Mouse (Mus musculus) embryo, embryonic 11.5 days (tissue): ENCODE data around the gene Ankrd34a.
"Not testable (repeated sequence)": the region's sequence is repeated elsewhere in the genome, so short reads cannot be mapped to it uniquely, and the experiment has no call there.

Experiments used
- DNase-seq: peaks from one replicate; pipeline ENCODE4 v3.0.0-alpha.2; 2012; ENCODE audit warnings: low read depth, low spot score

Gene Ankrd34a

DNA sequence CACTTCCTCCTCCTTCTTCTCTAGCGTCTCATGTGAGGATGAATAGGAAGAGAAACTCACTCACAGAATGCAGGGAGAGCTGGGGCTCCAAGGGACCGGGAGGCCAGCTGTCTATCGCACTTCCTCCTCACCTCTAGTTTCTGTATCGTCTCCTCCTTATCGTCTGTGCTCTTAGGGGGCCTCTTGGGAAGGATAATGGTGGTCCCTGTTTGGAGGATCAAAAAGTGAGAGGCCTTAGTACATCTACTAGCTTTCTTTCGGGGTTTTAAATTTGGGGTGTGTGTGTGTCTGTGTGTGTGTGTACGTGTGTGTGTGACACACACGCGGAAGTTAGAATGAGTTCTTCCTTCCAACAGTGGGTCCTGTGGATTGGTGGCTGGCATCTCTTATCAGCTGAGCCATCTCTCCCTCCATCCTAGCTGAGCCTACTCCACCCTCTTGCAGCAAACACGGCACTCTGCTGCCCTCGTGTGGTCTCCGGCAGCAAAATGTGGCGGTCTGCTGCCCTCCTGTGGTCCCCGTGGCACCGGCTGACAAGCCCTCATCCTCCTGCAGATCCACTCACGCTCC, 16.5 kb upstream of the Ankrd34a start:
- peak; percentile 85 for DNase-seq

DNA sequence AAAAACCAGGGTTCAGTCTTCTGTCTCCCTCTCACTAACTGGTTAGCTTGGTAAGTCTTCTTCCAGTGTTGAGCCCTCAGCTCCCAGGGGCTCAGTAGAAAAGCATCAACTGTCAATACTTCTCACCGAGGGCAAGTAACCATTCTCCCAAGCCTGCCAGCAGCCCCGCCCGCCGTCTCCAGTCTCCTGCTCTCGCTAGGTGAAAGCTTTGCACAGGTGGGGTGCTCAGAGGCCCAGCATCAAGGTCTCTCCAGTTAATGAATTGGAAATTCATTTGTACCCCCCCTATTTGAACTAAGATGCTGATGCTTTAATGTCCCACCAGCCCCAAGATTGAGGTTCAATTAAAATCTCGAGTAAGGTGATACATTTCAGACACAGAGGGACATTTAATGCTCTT, 15.3 kb upstream of the Ankrd34a start:
- DNase-seq = no peak

GRCm38 (mm10) chr3:96581771-96582515, 14.5 kb upstream of the Ankrd34a start:
- no peak for DNase-seq

DNA sequence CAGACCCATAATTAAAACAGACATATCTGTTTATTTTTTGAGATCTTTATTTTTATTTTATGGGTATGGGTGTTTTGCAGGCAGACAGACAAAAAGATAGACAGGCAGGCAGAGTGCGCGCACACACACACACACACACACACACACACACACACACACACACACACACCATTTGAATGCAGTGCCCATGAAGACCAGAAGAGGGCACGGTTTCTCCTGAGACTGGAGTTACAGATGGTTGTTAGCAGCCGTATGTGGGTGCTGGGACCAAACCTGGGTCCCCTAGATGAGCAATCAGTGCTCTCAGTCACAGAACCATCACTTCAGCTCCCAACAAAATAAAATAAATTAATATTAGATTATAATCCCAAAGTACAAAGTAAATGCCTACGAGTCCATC, 13.1 kb upstream of the Ankrd34a start:
- no peak for DNase-seq

DNA sequence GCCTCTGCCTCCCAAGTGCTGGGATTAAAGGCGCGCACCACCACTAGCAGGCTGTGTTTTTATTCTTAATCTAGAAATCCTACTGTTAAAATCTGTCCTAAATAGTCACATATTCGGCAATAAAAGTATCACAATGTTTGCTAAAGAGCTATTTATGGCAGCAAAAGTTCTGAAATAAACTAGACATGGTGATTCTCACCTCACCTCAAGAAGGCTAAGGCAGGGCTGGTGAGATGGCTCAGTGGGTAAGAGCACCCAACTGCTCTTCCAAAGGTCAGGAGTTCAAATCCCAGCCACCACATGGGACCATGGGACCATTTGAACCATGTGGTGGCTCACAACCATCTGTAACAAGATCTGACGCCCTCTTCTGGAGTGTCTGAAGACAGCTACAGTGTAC, 5.8 kb upstream of the Ankrd34a start:
- no peak for DNase-seq

- DNase-seq = no peak
Observed at GRCm38 (mm10) chr3:96593374-96593773, 3.1 kb upstream of the Ankrd34a start.

GRCm38 (mm10) chr3:96593790-96594560, 2.5 kb upstream of the Ankrd34a start, which contains the start of gene Polr3gl:
Gene Polr3gl (minus strand): TSS chr3:96594181.
- peak; percentile 83 for DNase-seq

GRCm38 (mm10) chr3:96594851-96595250, 1.6 kb upstream of the Ankrd34a start:
- DNase-seq = no peak

DNA sequence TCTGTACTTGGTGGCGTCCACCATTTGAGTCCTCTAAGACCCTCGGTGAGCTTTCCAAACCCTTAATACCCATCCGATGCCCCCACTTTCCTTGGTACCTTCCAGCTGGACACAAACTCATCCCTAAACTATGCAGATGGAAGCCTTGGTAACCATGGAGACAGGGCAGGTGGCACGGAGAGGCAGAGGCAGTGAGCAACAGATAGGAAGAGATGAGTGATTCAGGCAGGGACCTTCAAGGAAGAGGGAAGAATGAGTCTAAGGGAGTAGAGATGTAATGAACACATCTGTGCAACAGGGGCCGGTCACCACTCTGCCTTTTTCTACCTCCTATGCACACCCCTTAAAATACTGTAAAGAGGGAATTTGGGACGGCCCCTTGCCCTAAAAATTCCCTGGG, 775 bp upstream of the Ankrd34a start:
- no peak for DNase-seq

- DNase-seq = no peak
Observed at GRCm38 (mm10) chr3:96596855-96597254, 419 bp downstream of the Ankrd34a start.

- DNase-seq = no peak
Observed at GRCm38 (mm10) chr3:96597435-96597891, 1.0 kb downstream of the Ankrd34a start.

DNA sequence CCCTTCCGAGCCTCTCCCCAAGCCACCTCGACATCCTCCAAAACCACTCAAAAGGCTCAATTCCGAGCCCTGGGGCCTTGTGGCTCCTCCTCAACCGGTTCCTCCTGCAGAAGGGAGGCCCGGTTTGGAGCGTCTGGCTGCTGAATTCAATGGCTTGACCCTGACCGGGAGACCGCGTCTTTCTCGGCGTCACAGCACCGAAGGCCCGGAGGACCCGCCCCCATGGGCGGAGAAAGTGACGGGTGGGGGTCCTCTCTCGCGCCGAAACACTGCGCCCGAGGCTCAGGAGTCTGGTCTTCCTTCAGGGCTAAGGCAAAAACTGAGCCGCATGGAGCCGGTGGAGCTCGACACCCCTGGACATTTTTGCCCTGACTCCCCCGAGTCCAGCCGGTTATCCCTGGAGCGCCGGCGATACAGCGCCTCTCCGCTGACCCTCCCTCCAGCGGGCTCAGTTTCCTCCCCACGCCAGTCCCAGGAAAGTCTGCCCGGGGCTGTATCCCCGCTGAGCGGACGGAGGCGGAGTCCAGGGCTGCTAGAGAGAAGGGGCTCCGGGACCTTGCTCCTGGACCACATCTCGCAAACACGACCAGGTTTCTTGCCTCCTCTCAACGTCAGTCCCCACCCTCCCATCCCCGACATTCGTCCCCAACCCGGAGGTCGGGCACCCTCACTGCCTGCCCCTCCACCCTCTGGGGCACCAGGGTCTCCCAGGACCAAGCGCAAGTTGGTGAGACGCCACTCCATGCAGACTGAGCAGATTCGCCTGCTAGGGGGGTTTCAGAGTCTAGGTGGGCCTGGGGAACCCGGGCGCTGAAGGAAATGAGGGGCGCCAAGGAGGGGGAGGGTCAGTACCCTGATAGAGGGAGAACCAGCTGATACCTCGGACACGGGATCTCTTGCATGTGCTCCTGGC, 2.0 kb downstream of the Ankrd34a start:
- DNase-seq = no peak

- DNase-seq = no peak
Observed at GRCm38 (mm10) chr3:96599069-96599393, 2.6 kb downstream of the Ankrd34a start.

DNA sequence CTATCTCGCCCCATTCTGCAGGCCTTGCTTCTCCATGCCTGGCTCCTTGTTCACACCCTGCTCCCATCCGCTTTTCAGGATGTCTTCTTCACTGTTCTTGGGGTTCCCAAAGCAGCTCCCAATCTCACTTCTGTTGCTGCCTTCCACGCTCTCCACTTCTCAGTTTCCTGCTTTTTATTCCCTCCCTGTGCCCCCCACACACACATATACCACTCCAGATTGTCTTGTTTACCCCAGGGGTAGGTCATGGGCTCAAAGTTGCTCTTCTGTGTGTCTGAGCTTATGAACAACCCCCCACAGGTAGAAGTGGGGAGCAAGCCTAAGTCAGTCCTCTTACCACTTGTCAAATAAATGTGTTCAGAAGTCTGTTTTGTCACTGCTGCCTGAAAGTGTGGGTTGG, 3.0 kb downstream of the Ankrd34a start:
- DNase-seq = no peak

DNA sequence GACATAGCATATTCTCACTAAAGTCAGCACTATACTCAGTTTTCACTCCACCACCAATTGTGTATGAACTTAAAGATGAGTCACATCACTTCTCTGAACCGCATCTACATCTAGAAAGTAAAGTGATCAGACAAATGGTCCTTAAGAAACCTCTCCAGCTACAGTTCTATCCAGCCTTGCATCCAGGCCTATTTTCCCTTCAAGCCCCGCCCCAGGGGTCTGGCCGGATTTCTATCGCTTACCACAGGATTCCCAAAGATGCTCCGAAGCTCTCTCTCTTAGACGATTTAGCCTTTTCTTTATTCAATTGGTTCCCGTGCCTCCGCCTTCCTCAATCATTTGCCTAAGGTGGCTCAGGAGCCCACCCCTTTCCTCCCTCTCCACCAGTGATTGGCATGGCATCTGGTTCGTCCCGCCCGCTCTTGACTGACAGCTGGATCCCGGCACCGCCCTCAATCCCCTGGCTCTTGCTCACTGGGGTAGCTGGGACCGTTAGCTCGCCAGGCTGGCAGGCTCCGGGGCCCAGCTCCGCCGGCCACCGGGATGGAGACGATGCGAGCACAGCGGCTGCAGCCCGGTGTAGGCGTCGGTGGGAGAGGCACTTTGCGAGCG, 4.3 kb downstream of the Ankrd34a start, which contains the start of gene Lix1l:
Gene Lix1l, plus strand, starts transcription at position 511 of the 612 bp plus-strand sequence.
- DNase-seq = peak; percentile 92

GRCm38 (mm10) chr3:96601251-96601787, 4.9 kb downstream of the Ankrd34a start:
- no peak for DNase-seq

GRCm38 (mm10) chr3:96601941-96602703, 5.7 kb downstream of the Ankrd34a start:
- DNase-seq = no peak

DNA sequence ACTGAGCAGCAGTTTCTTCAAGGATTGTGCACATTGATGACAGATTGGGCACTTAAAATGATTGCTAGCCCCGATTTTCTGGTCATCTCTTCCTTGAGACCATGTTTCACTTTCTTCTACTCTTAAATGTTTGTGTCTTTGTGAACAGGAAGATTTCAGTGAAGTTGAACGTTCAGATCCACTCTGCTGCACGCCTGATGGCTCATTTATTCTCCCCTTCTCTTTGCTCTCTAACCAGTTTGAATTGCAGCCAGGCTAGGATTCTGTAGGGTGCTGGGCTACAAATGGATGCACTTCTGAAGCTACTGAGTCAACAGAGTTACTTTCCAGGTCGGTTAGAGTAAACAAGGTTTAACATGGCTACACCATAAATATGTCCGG, 6.3 kb downstream of the Ankrd34a start:
- no peak for DNase-seq

GRCm38 (mm10) chr3:96603311-96603710, 6.9 kb downstream of the Ankrd34a start:
- no peak for DNase-seq

DNA sequence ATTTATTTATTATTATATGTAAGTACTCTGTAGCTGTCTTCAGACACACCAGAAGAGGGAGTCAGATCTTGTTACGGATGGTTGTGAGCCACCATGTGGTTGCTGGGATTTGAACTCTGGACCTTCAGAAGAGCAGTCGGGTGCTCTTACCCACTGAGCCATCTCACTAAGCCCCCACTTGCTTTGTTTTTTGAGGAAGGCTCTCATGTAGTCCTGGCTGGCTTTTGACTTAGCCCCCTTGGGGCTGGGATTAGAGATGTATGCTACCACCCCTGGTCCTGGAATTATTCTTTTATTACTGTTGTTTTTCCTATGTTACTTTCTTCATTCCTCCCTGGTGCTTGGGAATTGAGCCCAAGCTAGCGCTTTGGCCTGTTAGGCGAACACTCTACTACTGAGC, 9.6 kb downstream of the Ankrd34a start:
- DNase-seq = not testable (repeated sequence)
